Mouse (Mus musculus) spleen, adult 2 months (tissue): ENCODE results near the gene Shisal2a.

Source experiments
- CTCF ChIP-seq: fragments of 200-500 bp; IDR thresholded peaks from 2 replicates; pipeline ENCODE4 v1.5.1; 2011; ENCODE audit warnings: mild to moderate bottlenecking, inconsistent platforms; ENCODE audit not compliant: insufficient read depth, insufficient read length, insufficient replicate concordance; ENCODE audit errors: extremely low read depth
- POLR2A ChIP-seq: fragments of 200-500 bp; IDR thresholded peaks from 2 replicates; pipeline ENCODE4 v1.6.1; 2011; ENCODE audit warnings: low read depth, low read length, inconsistent platforms

DNA sequence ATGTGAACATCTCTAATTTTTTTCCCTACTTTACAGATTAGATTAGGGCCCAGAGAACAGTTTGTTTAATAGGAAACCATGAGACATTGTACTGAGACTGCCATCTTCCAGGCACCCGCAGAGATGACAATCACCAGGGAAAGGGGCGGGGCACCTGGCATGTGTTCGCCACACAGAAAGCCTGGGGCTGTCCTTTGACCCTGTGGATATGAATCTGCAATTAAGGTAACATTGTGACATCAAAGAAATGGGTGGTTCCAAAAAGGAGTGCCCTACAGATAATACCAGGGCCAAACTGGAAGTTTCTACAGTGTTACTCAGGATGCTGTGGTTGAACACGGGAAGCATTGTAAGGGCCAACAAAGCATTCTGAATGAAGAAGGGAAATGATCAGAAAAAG is 12.7 kb downstream of the Shisal2a start:
- no peak for TF ChIP-seq CTCF
- no peak for TF ChIP-seq POLR2A
